Mouse (Mus musculus) stomach, embryonic 16.5 days (tissue): ENCODE results near the gene Lin37. TPM values are rescaled to one million over a fixed set of nuclear protein-coding genes. Genes with fewer than 3 reads are reported as not detected.
A peak's percentile ranks its signal among the peaks of the same experiment; 100 is the strongest.

Experiments used
- ATAC-seq: fragments of 200-750 bp; cut with Nextera tagmentation; 2 replicates; pipeline ENCODE4 v1.8.0; 2017; ENCODE audit warnings: moderate number of reproducible peaks, moderate TSS enrichment; ENCODE audit not compliant: insufficient read depth, low FRiP score
- H3K27ac ChIP-seq: fragments of 300-500 bp; sonication (generic); 2 replicates; pipeline ENCODE4 v1.5.1; 2014; ENCODE audit warnings: low read length
- H3K27me3 ChIP-seq: fragments of 300-500 bp; sonication (generic); 2 replicates; pipeline ENCODE4 v1.6.1; 2014; ENCODE audit warnings: low read length, control low read depth, mixed read lengths; ENCODE audit not compliant: control insufficient read depth, insufficient read depth
- H3K36me3 ChIP-seq: fragments of 300-500 bp; sonication (generic); 2 replicates; pipeline ENCODE4 v1.6.1; 2014; ENCODE audit warnings: low read length; ENCODE audit not compliant: control insufficient read depth, insufficient read depth
- H3K4me1 ChIP-seq: fragments of 300-500 bp; sonication (generic); 2 replicates; pipeline ENCODE4 v1.6.1; 2014; ENCODE audit warnings: low read length, control low read depth, mixed read lengths; ENCODE audit not compliant: control insufficient read depth, insufficient read depth
- H3K4me2 ChIP-seq: fragments of 300-500 bp; sonication (generic); 2 replicates; pipeline ENCODE4 v1.6.1; 2014; ENCODE audit warnings: low read depth, low read length, mixed read lengths
- H3K4me3 ChIP-seq: fragments of 300-500 bp; sonication (generic); replicated peaks from 2 replicates; pipeline ENCODE4 v1.5.1; 2014; ENCODE audit warnings: mild to moderate bottlenecking, low read length
- H3K9ac ChIP-seq: fragments of 300-500 bp; sonication (generic); 2 replicates; pipeline ENCODE4 v1.6.1; 2014; ENCODE audit warnings: low read length
- H3K9me3 ChIP-seq: fragments of 300-500 bp; sonication (generic); replicated peaks from 2 replicates; pipeline ENCODE4 v1.6.1; 2016; ENCODE audit warnings: low read length, control low read depth; ENCODE audit not compliant: control insufficient read depth
- WGBS: fragments of 180-500 bp; shearing (Covaris S2); extraction: QIAGEN DNeasy Blood & Tissue Kit; methylation state at CpG from one replicate; pipeline ENCODE4 v1.1.7; 2014; 5-methylcytosine and 5-hydroxymethylcytosine counted together
- polyA plus RNA-seq: library from polyadenylated mRNA; unstranded; fragments of >200 nt; fragmentation: Nextera tagmentation; extraction: Ambion mirVana; gene quantifications from 2 replicates; pipeline ENCODE4 v1.2.1, GENCODE M21; 2015

The Lin37 gene
- polyA plus RNA-seq, 1 experiment from 2014 or later, result 53.8 TPM

- Histone ChIP-seq H3K4me3 (peak overlapping the region; percentile 60), H3K36me3 (peaks cover 8% of the 10 kb centered on the region; the same call in 1 of the 2 replicates), H3K4me1 (peaks cover 23% of the 10 kb centered on the region), H3K9me3 (no peaks in the 10 kb centered on the region), H3K4me2 (peak overlapping the region; percentile 97), H3K9ac (peak overlapping the region; percentile 74), H3K27ac (peak overlapping the region; percentile 60), H3K27me3 (no peaks in the 10 kb centered on the region)
- 83% methylated on average over 13 of the region's 13 CpGs for WGBS
- ATAC-seq, result no peak
Measured at GRCm38 (mm10) chr7:30557901-30558514, 1.6 kb downstream of the Lin37 start.

GRCm38 (mm10) chr7:30556894-30557536, 2.6 kb downstream of the Lin37 start:
- WGBS, result 93% methylated on average over 18 of the region's 18 CpGs
- peaks cover 24% of the 10 kb centered on the region for H3K4me1 ChIP-seq
- H3K36me3 ChIP-seq, result peaks cover 8% of the 10 kb centered on the region; the same call in 1 of the 2 replicates
- H3K4me2 ChIP-seq, result 0 out of 2 replicates have a peak overlapping the region, but pooled peaks have one; percentile 97
- H3K9me3 ChIP-seq, result no peaks in the 10 kb centered on the region
- H3K9ac ChIP-seq, result no peak overlapping the region
- no peaks in the 10 kb centered on the region for H3K27me3 ChIP-seq
- ATAC-seq, result no peak
- no peak overlapping the region for H3K4me3 ChIP-seq
- no peak overlapping the region for H3K27ac ChIP-seq

GRCm38 (mm10) chr7:30553810-30554584, 5.6 kb downstream of the Lin37 start:
- H3K36me3 ChIP-seq, result peaks cover 8% of the 10 kb centered on the region; the same call in 1 of the 2 replicates
- H3K9ac ChIP-seq, result peak overlapping the region; percentile 84
- no peak for ATAC-seq
- peak overlapping the region; percentile 78 for H3K4me3 ChIP-seq
- WGBS, result 82% methylated on average over 22 of the region's 22 CpGs
- H3K4me1 ChIP-seq, result peaks cover 23% of the 10 kb centered on the region
- peak overlapping the region; percentile 94 for H3K4me2 ChIP-seq
- peak overlapping the region; percentile 99; the same call in 1 of the 2 replicates for H3K27ac ChIP-seq
- no peaks in the 10 kb centered on the region for H3K27me3 ChIP-seq
- H3K9me3 ChIP-seq, result no peaks in the 10 kb centered on the region

GRCm38 (mm10) chr7:30553021-30553589, 6.5 kb downstream of the Lin37 start:
- 3% methylated on average over 23 of the region's 23 CpGs for WGBS
- Histone ChIP-seq H3K4me2 (peak overlapping the region; percentile 94), H3K4me3 (peak overlapping the region; percentile 78), H3K9me3 (no peaks in the 10 kb centered on the region), H3K9ac (peak overlapping the region; percentile 84), H3K27ac (peak overlapping the region; percentile 99), H3K4me1 (peaks cover 14% of the 10 kb centered on the region), H3K36me3 (peaks cover 8% of the 10 kb centered on the region; the same call in 1 of the 2 replicates), H3K27me3 (no peaks in the 10 kb centered on the region)
- ATAC-seq, result 0 out of 2 replicates have a peak, but pooled peaks have one; percentile 12

GRCm38 (mm10) chr7:30552102-30553020, 7.3 kb downstream of the Lin37 start, which contains the start of the genes Hspb6 and Proser3:
TSS of gene Hspb6 (plus strand) at chr7:30552178.
TSS of gene Proser3 (minus strand) at chr7:30552299.
- Histone ChIP-seq H3K27ac (peak within 1 kb of the TSS; percentile 99), H3K4me2 (peak within 1 kb of the TSS; percentile 94), H3K36me3 (peaks cover 8% of the 10 kb centered on the region; the same call in 1 of the 2 replicates), H3K9me3 (no peaks in the 10 kb centered on the region), H3K27me3 (no peaks in the 10 kb centered on the region), H3K9ac (peak within 1 kb of the TSS; percentile 85), H3K4me3 (peak within 1 kb of the TSS; percentile 78), H3K4me1 (peaks cover 12% of the 10 kb centered on the region)
- WGBS, result under 1% methylated on average over 44 of the region's 44 CpGs
- peak; percentile 95 for ATAC-seq

- Histone ChIP-seq H3K4me1 (peaks cover 12% of the 10 kb centered on the region), H3K9me3 (no peaks in the 10 kb centered on the region), H3K27ac (peak overlapping the region; percentile 99), H3K27me3 (no peaks in the 10 kb centered on the region), H3K36me3 (peaks cover 8% of the 10 kb centered on the region; the same call in 1 of the 2 replicates), H3K4me2 (peak overlapping the region; percentile 49), H3K9ac (peak overlapping the region; percentile 85), H3K4me3 (peak overlapping the region; percentile 78)
- ATAC-seq, result peak; percentile 58
- 3% methylated on average over 10 of the region's 10 CpGs for WGBS
Measured at GRCm38 (mm10) chr7:30551445-30552101, 8.1 kb downstream of the Lin37 start.

- 100% methylated on average over 1 of the region's 1 CpGs for WGBS
Measured at GRCm38 (mm10) chr7:30550603-30551002, 9.0 kb downstream of the Lin37 start.

More at GRCm38 (mm10) chr7:30550603-30551002, 9.0 kb downstream of the Lin37 start:
- no peak overlapping the region for H3K27ac ChIP-seq
- no peak overlapping the region for H3K4me3 ChIP-seq
- H3K9ac ChIP-seq, result no peak overlapping the region
- no peak for ATAC-seq
- H3K4me2 ChIP-seq, result no peak overlapping the region
- no peaks in the 10 kb centered on the region for H3K9me3 ChIP-seq
- H3K4me1 ChIP-seq, result peaks cover 12% of the 10 kb centered on the region
- H3K27me3 ChIP-seq, result no peaks in the 10 kb centered on the region
- peaks cover 5% of the 10 kb centered on the region; the same call in 1 of the 2 replicates for H3K36me3 ChIP-seq
